Mouse (Mus musculus): ENCODE measurements around the gene Tmcc3. TPM values are rescaled to one million over a fixed set of nuclear protein-coding genes. Genes with fewer than 3 reads are reported as not detected.

Tmcc3 gene
- total RNA-seq, 2 experiments from 2014 or later, result 11.8 to 14.6 TPM

GRCm38 (mm10) chr10:94356504-94357169 is 44.9 kb downstream of the Tmcc3 start:
- intact Hi-C loops (cut with DNase I), result no loop called here
- DNase-seq, result no peak

GRCm38 (mm10) chr10:94360664-94361063 is 48.9 kb downstream of the Tmcc3 start:
- intact Hi-C loops (cut with DNase I), result no loop called here
- DNase-seq, result no peak

- DNase-seq, result no peak
- intact Hi-C loops (cut with DNase I), result no loop called here
Observed at GRCm38 (mm10) chr10:94371293-94371692, 59.5 kb downstream of the Tmcc3 start.

- no peak for DNase-seq
- intact Hi-C loops (cut with DNase I), result no loop called here
Observed at GRCm38 (mm10) chr10:94376941-94377340, 65.2 kb downstream of the Tmcc3 start.

GRCm38 (mm10) chr10:94377844-94378243 is 66.1 kb downstream of the Tmcc3 start:
- no peak for DNase-seq
- intact Hi-C loops (cut with DNase I), result no loop called here

- intact Hi-C loops (cut with DNase I), result no loop called here
- peak; percentile 85 for DNase-seq
Observed at GRCm38 (mm10) chr10:94378383-94378782, 66.6 kb downstream of the Tmcc3 start.

GRCm38 (mm10) chr10:94380082-94380481 is 68.3 kb downstream of the Tmcc3 start:
- no peak for DNase-seq
- intact Hi-C loops (cut with DNase I), result no loop called here

- DNase-seq, result peak; percentile 33
- intact Hi-C loops (cut with DNase I), result no loop called here
Observed at GRCm38 (mm10) chr10:94380662-94381392, 69.1 kb downstream of the Tmcc3 start.

GRCm38 (mm10) chr10:94381393-94381740 is 69.6 kb downstream of the Tmcc3 start:
- DNase-seq, result no peak
- intact Hi-C loops (cut with DNase I), result no loop called here

GRCm38 (mm10) chr10:94382618-94383017 is 70.9 kb downstream of the Tmcc3 start:
- intact Hi-C loops (cut with DNase I), result no loop called here
- peak; percentile 50 for DNase-seq

GRCm38 (mm10) chr10:94383565-94383964 is 71.8 kb downstream of the Tmcc3 start:
- intact Hi-C loops (cut with DNase I), result no loop called here
- DNase-seq, result no peak

GRCm38 (mm10) chr10:94389219-94389618 is 77.5 kb downstream of the Tmcc3 start:
- intact Hi-C loops (cut with DNase I), result no loop called here
- DNase-seq, result no peak

GRCm38 (mm10) chr10:94391049-94391448 is 79.3 kb downstream of the Tmcc3 start:
- intact Hi-C loops (cut with DNase I), result no loop called here
- DNase-seq, result no peak

- no peak for DNase-seq
- intact Hi-C loops (cut with DNase I), result no loop called here
Observed at GRCm38 (mm10) chr10:94394286-94394685, 82.5 kb downstream of the Tmcc3 start.

GRCm38 (mm10) chr10:94397833-94398596 is 86.3 kb downstream of the Tmcc3 start:
- no peak for DNase-seq

GRCm38 (mm10) chr10:94400895-94401294 is 89.1 kb downstream of the Tmcc3 start:
- DNase-seq, result no peak
- intact Hi-C loops (cut with DNase I), result no loop called here

More at GRCm38 (mm10) chr10:94397833-94398596, 86.3 kb downstream of the Tmcc3 start:
- intact Hi-C loops (cut with DNase I), result no loop called here

GRCm38 (mm10) chr10:94405456-94405855 is 93.7 kb downstream of the Tmcc3 start:
- no peak for DNase-seq
- intact Hi-C loops (cut with DNase I), result loop anchor here (5.0 kb wide), 1 partner anchor 207 kb away; no protein-coding TSS in a partner anchor

- intact Hi-C loops (cut with DNase I), result loop anchor here (5.0 kb wide), 1 partner anchor 205 kb away; no protein-coding TSS in a partner anchor
- DNase-seq, result no peak
Observed at GRCm38 (mm10) chr10:94406821-94407220, 95.1 kb downstream of the Tmcc3 start.

GRCm38 (mm10) chr10:94408356-94409146 is 96.8 kb downstream of the Tmcc3 start:
- peak; percentile 74 for DNase-seq
- intact Hi-C loops (cut with DNase I), result loop anchor here (5.0 kb wide), 1 partner anchor 204 kb away; no protein-coding TSS in a partner anchor

- intact Hi-C loops (cut with DNase I), result loop anchor here (5.0 kb wide), 1 partner anchor 203 kb away; no protein-coding TSS in a partner anchor
- no peak for DNase-seq
Observed at GRCm38 (mm10) chr10:94409661-94410060, 97.9 kb downstream of the Tmcc3 start.
